Mouse (Mus musculus) heart, postnatal 10 days (tissue): ENCODE measurements around the gene Ptk7. TPM values are rescaled to one million over a fixed set of nuclear protein-coding genes. Genes with fewer than 3 reads are reported as not detected.
A peak's percentile ranks its signal among the peaks of the same experiment; 100 is the strongest.

Experiments
- DNase-seq, 2 experiments: peaks; one replicate each; pipeline ENCODE4 v3.0.0; 2021
- intact Hi-C: fragments of 180-260 bp; cut with DNase I; formaldehyde crosslinking; loops from one replicate; pipeline ENCODE4 v1.15.1; 2025
- microRNA-seq, 2 experiments: library from miRNA; unstranded; fragments of <30 nt; microRNA quantifications; one replicate each; pipeline ENCODE4 v1.2.0; 2022
- total RNA-seq, 2 experiments: library from RNA; stranded (reverse); gene quantifications; 2 replicates each; pipeline ENCODE4 v1.2.3; 2021

Ptk7 gene
- total RNA-seq, 2 experiments from 2014 or later = 19.5 to 22.3 TPM

GRCm38 (mm10) chr17:46546591-46546990 is 82.7 kb downstream of the Ptk7 start:
- intact Hi-C loops = no loop called here
- DNase-seq = no peak

GRCm38 (mm10) chr17:46545813-46546564 is 83.3 kb downstream of the Ptk7 start, which contains the start of gene Cul9:
Gene Cul9, minus strand, starts transcription at chr17:46546388.
- peak; percentile 80 to 87 for DNase-seq
- intact Hi-C loops = no loop called here

DNA sequence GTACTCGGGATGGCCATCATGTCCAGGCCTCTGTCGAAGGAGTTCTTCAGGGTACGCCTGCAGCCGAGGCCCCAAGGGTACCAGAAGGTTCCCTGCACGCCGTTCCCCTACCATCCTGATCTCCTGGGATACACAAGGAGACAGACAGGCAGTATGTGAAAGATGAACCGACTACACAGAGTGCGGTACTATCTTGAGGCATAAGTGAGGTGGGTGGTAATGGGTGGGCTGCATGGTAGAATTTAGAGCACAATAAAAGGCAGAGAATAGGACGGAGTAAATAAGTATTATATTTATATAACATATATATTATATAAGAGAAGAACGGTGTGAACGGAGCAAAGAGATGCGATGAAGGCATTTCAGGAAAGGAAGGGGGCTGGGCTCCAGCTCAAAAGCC is 85.6 kb downstream of the Ptk7 start:
- no peak for DNase-seq
- intact Hi-C loops = no loop called here

- DNase-seq = peak; percentile 82 to 88
- intact Hi-C loops = loop anchor here (1.0 to 5.0 kb wide), 3 partner anchors 64 to 192 kb away; no protein-coding TSS in a partner anchor
Observed at GRCm38 (mm10) chr17:46525579-46526307, 103.6 kb downstream of the Ptk7 start.

DNA sequence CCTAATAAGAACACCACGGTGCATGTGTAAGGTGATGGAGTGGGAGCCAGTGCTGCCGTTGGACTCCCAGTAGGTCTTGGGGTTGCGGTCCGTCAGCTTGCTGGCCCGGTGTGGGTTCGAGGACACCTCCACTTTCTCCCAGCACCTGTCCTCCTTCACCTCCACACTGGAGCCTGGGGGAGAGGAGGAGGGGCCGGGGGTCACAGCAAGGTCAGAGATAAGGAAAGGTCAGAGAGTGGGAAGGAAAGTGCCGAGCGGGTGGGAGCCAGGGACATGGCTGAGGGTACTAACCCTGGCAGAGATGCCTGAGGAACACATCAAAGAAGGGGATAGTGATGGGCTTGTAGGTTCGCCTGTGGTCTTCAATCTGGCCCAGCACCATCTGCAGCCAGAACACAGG is 104.2 kb downstream of the Ptk7 start:
- no peak for DNase-seq
- intact Hi-C loops = loop anchor here (1.0 to 5.0 kb wide), 3 partner anchors 64 to 192 kb away; no protein-coding TSS in a partner anchor

DNA sequence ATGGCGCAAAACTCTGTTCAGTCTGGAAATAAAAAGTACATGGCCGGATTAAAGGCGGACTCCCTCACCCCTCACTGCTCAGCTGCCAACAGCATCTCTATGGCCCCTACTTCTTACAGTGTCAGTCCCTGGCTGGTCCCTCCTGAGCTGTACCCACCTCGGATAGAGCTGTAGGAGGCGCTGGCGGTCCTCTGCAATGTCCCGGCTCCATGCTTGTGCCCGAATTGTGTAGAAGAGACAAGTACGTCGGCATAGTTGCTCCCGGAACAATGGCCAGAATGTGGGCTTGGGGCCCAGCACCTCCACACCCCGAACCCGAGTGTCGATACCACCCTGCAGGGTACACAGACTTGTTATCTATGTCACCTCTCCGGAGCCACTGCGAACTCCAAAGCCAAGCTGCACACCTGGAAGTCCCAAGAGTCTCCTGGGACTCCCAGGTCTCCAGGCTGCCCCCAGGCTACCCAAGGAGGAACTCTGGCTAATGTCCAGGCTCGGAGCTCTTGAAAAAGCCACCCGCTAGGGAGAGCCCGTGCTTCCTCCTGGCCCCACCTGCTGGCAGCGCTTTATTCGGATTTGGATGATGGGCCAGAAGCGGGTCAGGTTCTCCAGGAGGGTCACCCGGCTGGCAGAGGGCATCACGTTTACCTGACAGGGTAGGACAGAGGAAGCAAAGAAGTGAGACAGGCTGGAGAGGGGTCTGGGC is 107.2 kb downstream of the Ptk7 start:
- no peak for DNase-seq
- intact Hi-C loops = loop anchor here (5.0 kb wide), 1 partner anchor 205 kb away; the partner anchor contains the start of gene Gnmt

- intact Hi-C loops = loop anchor here (5.0 kb wide), 1 partner anchor 206 kb away; the partner anchor contains the start of gene Gnmt
- DNase-seq = no peak
Observed at GRCm38 (mm10) chr17:46521174-46521573, 108.1 kb downstream of the Ptk7 start.

- intact Hi-C loops = loop anchor here (5.0 kb wide), 1 partner anchor 207 kb away; the partner anchor contains the start of gene Gnmt
- DNase-seq = no peak
Observed at GRCm38 (mm10) chr17:46520385-46520979, 108.8 kb downstream of the Ptk7 start.

GRCm38 (mm10) chr17:46519971-46520370 is 109.3 kb downstream of the Ptk7 start:
- intact Hi-C loops = loop anchor here (5.0 kb wide), 1 partner anchor 207 kb away; the partner anchor contains the start of gene Gnmt
- DNase-seq = no peak

Small RNAs within 50 kb of the gene (microRNA-seq; reads per million reads assigned to microRNA genes)
- 1.2 to 3.1 reads per million in 2 experiments for gene Mir6976

Other genes with a start within 250 kb of the Ptk7 start
- 10 to 100 TPM; 22.5 to 25.3 TPM for gene Zfp318, start 245.8 kb downstream of the Ptk7 start, total RNA-seq
- gene Crip3, start 200.6 kb downstream of the Ptk7 start, total RNA-seq = under 1 TPM in 1 of 2 experiments, not detected in 1; 0.26 TPM
- gene Slc22a7, start 191.0 kb downstream of the Ptk7 start, total RNA-seq = not detected
- under 1 TPM; 0.40 to 0.48 TPM for gene Ttbk1, start 141.8 kb downstream of the Ptk7 start, total RNA-seq
- 1 to 10 TPM; 3.7 to 4.0 TPM for gene Dnph1, start 132.8 kb downstream of the Ptk7 start, total RNA-seq
- gene Cul9, start 83.1 kb downstream of the Ptk7 start, total RNA-seq = 10 to 100 TPM; 13.8 to 18.8 TPM
- 100 to 1,000 TPM; 129 to 134 TPM for gene Srf, start 73.3 kb downstream of the Ptk7 start, total RNA-seq
- gene Klc4, start 16.5 kb upstream of the Ptk7 start, total RNA-seq = 10 to 100 TPM; 23.8 to 28.2 TPM
- 100 to 1,000 TPM; 117 to 122 TPM for gene Mrpl2, start 16.7 kb upstream of the Ptk7 start, total RNA-seq
- 10 to 100 TPM; 56.1 to 62.2 TPM for gene Cul7, start 20.8 kb upstream of the Ptk7 start, total RNA-seq
- 10 to 100 TPM; 12.9 to 19.0 TPM for gene Rrp36, start 44.8 kb upstream of the Ptk7 start, total RNA-seq
- 10 to 100 TPM; 62.3 to 67.2 TPM for gene Mea1, start 49.3 kb upstream of the Ptk7 start, total RNA-seq
- gene Klhdc3, start 51.4 kb upstream of the Ptk7 start, total RNA-seq = 100 to 1,000 TPM; 152 to 160 TPM
- gene Ppp2r5d, start 75.6 kb upstream of the Ptk7 start, total RNA-seq = 10 to 100 TPM; 36.5 to 38.5 TPM
- gene Pex6, start 82.0 kb upstream of the Ptk7 start, total RNA-seq = 10 to 100 TPM; 18.9 to 19.9 TPM
- gene Gnmt, start 99.7 kb upstream of the Ptk7 start, total RNA-seq = under 1 TPM; 0.32 to 0.93 TPM
- 10 to 100 TPM; 23.9 to 25.8 TPM for gene Cnpy3, start 122.7 kb upstream of the Ptk7 start, total RNA-seq
- not detected for gene Ptcra, start 134.2 kb upstream of the Ptk7 start, total RNA-seq
- 10 to 100 TPM; 26.8 to 28.2 TPM for gene 2310039H08Rik, start 143.1 kb upstream of the Ptk7 start, total RNA-seq
- 10 to 100 TPM; 58.6 to 69.7 TPM for gene Rpl7l1, start 153.2 kb upstream of the Ptk7 start, total RNA-seq
- gene Bicral, start 229.0 kb upstream of the Ptk7 start, total RNA-seq = 10 to 100 TPM; 12.7 to 15.4 TPM